Mouse (Mus musculus): ENCODE data around the gene Gmppa.

DNA sequence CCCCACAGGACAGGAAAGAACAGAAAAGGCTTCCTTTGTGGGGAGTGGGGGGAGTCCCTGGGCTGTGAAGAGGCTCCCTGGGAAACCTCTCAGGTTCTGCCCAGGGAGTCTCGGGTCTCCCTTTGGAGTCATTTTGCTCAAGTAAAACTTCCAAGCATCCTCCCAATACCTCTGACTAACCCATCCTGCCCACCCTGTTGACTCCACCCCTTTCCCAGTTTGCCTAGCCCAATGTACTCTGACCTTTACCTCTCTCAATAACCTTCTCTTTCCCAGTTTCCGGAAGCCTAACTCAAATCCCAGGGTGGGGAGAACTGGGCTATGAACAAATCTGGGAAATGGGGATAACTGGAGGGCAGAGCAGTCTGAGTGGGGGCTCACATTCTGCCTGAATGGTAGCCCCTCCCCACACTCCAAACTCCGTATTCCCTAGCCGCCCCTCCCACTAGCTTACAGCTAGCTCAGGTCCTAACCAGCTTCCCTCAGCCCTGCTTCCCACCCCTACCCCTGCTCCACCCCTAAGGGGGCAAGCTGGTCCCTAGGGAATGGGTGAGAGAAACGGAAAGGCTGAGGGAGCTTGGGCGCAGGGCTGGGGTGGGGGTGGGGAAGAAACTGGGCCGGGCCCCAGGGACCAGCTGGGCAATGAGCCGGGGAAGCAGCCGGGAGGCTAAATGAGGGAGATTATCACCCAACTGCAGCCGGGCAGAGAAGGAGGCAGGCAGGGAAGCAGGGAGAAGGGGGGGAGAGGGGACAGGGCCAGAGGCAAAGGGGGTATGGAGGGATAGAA, 11.7 kb downstream of the Gmppa start:
- TF ChIP-seq CTCF (IDR thresholded peaks at IDR 0.05; ENCODE audit: low read depth, low read length) (no peak), POLR2A (IDR thresholded peaks at IDR 0.05; ENCODE audit: borderline replicate concordance, low read depth, low read length) (no peak)

All from bone marrow macrophage, adult 2 months (primary cell).